Mouse (Mus musculus): ENCODE results near the gene Cenpb.
"Not testable (repeated sequence)": the region's sequence is repeated elsewhere in the genome, so short reads cannot be mapped to it uniquely, and the experiment has no call there.

Gene Cenpb

DNA sequence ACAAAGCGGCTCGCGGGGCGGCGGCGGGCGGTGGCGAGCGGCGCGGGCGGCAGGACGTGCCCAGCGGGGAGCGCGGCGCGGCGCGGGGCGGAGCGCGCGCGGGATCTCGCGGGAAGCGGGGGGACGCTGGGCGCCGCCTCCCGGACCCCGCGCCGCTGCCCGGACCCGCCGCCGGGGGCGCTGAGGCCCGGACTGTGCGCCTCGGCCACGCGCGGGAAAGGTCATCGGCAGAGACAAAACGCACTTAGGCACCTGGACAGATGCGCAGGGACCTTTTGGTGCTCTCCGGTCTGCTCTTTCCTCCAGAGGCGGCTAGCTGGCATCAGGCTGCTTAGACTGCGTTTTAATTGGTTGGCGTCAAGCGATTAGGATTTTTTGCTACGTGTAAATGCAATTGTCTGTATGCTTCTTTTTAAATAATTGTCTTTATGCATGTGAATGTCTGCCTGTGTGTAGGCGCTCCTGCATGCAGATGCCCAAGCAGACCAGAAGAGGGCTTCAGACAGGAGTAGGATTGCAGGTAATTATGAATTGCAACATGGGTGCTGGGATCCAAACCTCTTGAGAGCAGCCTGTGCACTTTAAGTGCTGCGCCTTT lies at the start of gene Cenpb:
Gene Cenpb, minus strand, starts transcription at position 78 of the 598 bp plus-strand sequence.
- peak; percentile 91 to 94 for DNase-seq

DNA sequence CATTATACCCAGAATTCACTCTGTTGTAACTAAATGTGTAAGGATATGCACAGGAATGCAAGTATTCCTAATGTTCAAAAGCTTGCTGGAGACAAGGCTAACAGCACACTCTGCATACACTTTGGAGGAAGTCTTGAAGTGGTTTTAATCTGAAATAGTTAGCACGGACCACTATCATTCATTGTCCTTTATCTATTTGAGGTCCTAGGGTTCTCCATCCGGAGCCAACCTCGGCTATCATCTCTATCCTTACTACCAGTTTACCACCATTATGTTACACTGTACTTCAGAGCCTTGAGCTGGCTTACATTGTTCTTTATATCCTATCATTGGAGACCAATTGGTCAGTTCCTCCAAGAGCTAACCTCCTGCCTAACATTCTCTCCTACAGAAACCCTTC lies 47.4 kb upstream of the Cenpb start:
- no peak for DNase-seq

DNA sequence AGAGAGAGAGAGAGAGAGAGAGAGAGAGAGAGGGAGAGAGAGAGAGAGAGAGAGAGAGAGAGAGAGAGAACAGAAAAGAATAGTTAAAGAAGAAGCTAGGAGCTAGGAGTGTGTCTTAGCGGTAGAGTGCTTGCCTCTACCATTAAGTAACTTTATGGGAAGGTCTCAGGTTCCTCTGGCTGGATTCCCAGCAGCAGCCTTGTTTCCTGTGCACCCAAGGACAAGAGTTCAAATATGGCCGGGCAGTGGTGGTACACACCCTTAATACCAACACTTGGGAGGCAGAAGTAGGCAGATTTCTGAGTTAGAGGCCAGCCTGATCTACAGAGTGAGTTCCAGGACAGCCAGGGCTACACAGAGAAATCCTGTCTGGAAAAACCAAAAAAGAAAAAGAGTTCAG lies 46.8 kb upstream of the Cenpb start:
- DNase-seq = not testable (repeated sequence)

DNA sequence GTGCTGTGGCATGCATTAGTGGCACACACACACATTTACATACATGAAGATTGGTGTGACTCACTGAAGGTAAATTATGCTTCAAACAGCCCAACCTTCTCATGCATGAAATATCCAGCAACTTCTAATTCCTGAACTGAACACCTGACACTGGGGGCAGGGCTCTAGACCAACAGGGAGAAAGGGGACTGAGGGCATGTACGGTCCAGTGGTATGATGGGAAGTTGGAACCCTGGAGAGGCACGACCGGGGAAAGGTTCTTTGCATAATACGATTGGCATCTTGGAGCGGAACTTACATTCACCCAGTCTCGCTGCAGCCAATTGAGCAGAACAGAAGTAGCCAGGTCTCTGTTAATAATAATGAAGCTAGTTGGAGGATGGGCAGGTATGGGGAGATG lies 45.3 kb upstream of the Cenpb start:
- no peak for DNase-seq

DNA sequence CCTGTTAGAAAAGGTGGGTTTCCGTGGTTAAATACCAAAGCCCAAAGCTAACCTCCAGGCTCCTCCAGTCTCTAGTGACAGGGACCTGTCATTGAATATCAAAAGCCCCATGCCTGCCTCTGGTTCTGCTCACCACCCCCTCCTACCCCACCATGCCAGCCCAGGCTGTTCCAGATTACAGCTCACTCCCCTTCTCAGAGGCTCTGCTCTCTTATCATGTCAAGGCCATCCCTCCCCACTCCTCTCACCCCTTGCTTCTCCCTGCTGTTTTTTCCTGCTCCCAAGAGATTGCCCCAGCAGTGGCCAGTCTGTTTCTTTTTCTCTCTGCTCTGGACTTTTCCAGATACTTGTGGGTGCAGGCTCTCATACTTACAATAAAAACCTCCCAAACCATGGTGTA lies 43.7 kb upstream of the Cenpb start:
- no peak for DNase-seq

DNA sequence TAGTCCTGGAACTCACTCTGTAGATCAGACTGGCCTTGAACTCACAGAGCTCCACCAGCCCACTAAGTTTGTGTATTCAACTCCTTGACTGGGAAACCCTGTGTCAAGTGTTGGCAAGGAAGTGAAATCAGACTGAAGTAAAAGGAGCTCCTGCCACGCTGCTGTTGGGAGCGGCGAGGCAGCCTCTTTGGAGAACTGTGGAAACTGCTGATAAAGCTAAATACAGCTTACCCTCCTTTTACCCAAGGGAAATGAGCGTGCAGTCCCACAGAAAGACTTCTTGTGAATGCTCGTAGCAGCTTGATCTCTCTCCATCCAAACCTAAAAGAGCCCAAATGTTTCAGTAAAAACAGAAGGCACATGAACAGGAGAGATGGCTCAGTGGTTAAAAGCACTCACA lies 42.7 kb upstream of the Cenpb start:
- no peak for DNase-seq

DNA sequence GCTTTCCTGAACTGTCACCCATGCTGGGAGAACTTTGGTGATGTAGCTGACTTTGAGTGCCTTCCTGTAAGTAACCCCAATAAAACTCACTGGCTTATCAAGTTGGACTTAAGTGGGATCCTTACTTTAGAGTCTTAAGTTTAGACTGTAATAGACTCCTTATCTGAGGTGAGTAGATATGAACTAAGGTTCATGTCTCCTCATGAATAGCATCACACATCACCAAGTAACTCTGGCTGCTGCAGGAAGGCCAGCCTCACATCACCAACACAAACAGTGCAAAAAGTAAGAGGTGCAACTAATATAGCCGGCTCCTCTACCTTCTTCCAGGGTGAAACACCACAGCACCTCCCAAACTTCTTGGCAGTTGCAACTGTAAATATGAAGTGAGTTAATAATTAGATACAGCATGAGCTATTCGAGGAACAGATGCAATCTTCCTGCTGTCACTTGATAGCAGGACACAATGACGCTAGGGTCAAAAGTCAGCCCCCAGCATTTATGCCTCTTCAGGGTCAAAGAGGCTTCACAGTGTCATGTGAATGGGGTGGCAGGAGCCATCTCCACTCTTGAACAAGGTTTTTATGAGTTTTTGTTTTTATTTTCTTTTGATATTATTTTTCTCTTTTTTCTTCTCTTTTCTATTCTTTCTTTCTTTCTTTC lies 42.1 kb upstream of the Cenpb start:
- DNase-seq = no peak

DNA sequence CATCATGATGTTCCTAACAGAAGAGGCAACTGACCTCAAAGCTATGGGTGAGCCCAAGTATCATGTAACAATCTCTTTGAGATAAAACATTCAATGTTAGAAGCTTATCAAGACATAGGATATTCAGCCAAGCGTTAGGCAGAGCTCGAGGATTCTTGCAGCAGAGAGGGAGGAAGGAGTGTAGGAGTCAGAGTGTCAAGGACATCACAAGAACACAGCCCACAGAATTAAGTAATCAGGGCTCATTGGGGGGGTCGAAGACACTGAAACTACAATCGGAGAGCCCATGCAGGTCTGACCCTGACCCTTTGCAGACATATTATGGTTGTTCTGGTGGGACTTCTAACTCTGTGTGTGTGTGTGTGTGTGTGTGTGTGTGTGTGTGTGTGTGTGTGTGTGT lies 40.2 kb upstream of the Cenpb start:
- no peak for DNase-seq

DNA sequence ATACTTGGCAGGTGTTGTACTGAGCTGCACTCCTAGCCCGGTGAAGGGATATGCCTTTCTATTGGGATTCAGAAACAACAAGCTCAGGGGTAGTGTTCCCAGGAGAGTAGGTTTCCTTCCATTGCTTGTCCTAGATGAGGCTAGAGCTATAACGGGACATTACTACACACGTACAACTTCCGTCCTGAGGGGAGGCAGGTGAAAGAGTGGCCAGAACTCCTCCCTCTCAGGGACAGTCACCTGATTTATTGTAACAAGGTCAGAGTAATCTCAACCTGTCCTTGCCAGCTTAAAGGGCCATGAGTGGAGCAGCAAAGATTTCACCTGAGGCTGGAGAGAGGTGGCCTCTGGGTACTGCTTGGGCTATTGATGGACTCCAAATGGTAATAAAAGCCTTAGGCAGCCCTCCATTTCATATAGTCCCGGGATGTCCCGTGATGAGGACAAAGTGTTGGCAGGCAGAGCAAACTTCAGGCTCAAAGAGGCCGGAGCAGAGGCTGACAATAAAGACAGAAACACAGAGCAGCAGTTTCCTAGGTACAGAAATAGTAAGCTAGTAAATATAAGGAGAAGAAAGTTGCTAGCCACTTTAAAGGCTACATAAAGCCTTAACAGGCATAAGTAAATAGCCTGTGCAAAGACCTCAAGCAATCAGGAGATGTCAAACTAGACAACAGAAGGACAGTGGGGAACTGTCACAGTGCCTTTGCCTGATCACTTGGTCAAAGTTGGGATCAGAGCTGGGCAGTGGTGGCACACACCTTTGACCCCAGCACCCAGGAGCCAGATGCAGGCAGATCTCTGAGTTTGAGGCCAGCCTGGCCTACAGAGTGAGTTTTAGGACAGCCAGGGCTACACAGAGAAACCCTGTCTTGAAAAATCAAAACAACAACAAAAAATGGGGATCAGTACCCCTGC lies 36.3 kb upstream of the Cenpb start:
- no peak for DNase-seq

DNA sequence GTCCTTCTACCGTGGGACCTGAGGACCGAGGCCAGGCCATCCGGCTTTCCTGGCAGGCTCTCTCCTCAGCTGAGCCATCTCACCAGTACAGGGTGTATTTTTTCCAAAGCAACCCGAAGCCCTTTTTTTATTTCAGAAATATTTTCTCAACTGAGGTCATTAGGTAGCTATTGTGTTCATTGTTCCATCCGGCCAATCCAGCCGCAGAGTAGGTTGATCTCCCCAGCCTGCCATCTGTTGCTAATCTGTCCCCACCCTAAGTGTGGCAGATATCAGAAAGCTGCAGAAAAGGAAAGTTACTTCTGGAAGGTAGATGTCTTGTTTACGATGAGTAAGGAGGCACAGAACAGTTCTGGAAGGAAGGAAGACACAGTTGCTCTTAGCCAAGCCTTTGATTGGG lies 33.9 kb upstream of the Cenpb start:
- no peak for DNase-seq

DNA sequence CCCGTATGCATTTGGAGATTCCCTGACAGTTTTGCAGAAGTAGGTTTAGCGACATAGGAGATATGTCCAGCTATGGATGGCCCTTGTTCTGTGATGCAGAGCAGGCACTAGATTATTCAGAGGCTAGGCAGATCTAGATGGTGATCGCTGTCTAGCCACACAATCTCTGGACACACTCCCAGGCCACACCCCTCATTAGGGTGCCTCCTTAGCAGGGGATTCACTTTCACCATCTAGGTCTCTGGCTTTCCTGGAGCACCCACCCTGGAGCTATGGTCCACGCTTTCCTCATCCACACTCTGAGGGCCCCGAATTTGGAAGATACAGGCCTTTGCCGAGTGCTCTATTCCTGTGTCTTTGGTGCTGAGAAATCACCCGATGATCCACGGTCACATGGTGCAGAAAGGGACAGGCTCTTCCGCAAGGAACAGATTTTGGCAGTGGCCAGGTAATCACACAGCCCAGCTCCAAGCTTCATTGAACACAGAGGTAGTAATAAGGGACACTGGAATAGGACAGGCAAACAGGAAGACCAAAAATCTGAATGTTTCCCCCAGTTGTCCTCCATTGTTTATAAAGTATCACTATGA lies 31.3 kb upstream of the Cenpb start:
- DNase-seq = peak; percentile 49 to 53

DNA sequence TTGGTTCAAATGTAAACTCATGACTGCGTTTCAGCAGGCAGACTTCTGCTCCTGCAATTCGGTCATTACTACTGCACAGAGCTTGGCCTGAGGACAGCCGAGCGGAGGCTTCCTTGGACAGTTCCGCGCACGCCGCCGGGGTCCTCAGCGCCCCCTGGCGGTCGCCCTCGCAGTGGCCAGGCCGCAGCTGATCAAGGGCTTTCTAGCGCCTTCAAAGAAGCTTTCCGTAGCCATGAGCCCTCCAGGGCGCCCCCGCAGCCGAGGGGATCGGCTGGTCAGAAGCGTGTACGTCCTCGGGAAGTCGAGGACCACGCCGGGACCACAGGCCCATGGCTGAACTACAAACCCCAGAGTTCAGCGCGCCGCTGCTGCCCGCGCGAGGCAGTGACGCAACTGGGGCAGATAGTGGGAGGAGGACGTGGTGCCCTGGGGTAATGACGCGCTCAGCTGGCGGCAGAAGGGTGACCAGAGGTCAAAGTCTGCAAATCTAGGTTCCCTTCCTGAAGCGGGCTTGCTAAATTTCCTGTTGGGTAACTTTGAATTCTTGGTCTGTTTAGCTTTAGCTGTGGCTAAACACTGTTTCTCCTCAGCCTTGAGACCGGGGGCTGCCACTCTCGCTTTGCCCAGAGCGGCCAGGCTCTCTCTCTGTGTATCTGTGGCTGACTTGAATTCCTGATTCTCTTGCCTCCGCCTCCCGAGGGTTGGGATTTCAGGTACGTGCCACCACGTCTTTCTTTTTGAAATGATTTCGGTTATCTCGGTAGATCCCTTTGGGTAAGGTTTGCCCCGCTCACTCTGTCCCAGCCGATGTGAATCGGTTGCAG lies 30.3 kb upstream of the Cenpb start:
- peak; percentile 95 to 98 for DNase-seq

DNA sequence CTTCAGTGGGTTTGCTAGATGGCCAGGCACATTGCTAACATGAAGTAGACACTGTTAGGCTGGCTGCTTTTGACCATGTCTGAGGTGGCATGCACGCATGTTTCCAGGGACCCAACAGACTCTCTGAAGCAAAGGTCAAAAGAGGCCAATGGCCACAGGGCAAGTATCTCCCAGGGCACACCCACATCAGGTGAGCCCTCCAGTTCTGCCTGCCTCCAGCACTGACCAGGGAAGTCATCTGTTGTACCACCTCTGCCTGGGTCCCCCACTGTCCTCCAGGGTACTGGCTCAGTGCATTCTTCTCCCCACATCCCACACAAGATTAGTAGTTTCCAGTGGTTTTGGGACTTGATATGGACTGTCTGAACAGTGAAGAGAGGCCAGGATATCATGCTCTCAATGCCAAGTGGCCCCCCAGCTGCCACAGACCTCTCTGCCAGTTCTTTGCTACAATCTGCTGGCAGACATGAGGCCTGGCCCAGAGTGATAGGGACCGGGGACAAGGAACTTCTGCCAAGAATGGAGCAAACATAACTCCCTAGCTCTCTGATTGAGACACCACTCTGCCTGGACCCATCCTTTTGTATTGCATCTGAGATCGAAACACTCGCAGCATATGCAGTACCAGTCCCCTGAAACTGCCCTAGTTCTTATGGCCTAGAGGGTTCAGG lies 29.4 kb upstream of the Cenpb start:
- peak in 1 of 2 experiments; percentile 34 for DNase-seq

DNA sequence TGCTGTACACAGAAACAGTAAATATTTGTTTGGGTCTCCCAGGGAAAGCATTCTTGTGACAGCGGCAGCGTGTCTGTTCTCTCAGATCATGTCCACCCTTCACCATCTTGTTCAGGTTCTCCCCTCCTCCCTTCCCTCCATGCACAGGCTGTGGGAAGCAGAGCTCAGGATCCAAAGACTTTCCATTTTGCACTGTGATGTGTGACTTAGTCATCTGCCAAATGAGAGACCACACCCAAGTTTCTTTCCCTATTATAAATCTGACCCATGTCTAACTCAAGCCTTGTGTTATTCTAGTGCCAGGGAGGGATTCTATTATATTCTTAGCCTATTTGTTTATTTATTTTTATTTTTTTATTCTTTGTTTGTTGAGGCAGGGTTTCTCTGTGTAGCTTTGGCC lies 28.5 kb upstream of the Cenpb start:
- no peak for DNase-seq

DNA sequence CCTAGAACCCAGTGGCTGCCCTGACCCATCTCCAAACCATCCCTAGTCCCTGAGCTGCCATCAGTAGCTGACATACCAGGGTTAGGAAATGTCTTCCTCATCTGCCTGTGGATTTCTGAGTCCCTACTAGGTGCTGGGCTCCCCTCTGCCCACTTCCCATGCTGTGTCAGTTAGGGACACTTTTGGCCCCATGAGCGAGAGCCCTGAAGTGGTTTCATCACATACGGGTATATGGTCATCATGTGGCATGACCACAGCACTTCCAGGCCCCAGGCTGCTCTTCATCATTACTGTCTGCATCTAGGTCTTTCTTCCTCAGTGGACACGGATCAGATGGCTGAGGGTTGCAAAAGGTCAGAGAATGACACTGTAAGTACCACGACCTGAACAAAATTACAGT lies 26.9 kb upstream of the Cenpb start, which contains the start of gene Ap5s1:
Gene Ap5s1, plus strand, starts transcription at position 301 of the 400 bp plus-strand sequence.
- no peak for DNase-seq

DNA sequence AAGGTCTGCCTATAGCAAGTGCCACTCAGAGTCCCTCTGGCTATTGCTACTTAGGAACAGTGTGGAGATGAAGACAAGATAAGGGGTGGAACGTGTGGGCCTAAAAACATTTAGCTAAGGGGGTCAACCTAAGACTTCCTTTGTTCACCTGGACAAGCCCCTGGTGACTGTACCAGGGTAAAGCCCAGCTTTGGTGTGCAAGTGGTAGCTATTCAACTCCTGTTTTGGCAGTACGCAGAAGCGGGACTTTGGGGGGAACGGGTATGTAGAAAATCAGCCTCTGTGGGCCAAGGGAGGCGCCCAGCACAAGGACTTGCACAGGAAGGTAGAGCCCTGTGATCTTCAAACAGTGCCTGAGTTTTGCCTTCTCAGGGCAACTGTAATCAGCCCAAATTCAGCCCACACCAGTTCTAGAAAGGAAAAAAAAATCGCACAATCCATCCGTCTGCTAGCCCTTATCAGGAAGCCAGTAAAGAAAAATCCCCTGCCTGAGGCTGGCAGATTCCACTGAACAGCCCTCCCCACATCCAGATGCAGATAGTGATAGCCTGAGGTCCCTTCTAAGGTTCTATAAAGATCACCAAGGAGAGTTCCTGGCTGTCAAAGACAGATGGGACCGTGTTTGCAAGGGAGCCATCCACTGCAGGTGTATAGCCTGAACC lies 25.8 kb upstream of the Cenpb start:
- DNase-seq = no peak

DNA sequence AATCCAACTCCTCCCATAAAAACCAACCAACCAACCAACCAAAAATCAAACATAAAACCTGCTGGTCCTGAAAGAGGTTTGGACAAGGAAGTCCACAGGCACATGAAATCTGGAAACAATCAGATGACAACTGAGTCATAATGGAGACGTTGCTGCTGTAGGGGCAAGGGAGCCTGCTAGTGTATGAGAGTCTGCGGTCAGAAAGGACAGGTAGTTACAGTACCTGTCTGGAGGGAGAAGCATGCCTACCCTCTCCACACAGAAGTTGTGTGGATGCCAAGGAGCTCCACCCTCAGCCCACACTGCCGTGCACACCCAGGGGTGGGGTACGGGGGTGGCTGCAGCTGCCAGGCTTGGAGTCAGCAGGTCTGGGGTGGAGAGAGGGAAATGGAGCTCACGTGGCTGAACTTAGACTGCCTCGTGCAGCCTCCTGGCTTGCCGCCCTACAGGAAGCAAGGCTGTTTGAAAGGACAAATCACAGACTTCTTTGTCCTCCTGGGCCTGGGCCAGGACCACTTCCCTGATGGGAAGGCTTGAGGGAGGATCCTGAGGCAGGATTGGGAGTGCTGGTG lies 24.6 kb upstream of the Cenpb start:
- peak; percentile 48 to 83 for DNase-seq

DNA sequence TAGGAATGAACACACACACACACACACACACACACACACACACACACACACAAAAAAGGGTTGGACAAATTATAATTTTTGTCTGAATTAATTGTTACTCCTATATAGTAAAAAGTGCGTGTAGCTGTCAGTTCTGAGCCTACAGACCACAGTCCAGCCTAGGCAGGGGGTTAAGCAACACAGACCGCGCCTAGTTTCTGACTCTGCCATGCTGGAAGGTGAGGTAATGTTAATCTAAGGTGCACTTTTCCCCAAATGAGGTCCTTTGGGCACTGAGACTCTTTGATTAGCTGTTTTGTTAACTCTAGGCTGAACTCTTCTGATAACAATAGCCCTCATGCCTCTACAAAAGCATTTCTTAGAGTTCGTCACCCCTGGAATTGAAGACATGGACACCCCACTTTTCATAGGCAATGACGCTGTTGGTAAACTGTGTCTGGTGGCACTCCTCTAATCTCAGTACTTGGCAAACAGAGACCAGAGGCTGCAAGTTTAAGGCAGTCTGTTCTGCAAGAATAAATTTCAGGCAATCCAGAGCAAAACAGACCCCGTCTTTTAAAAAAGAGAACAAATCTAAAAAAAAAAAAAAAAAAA lies 24.0 kb upstream of the Cenpb start:
- DNase-seq = no peak

DNA sequence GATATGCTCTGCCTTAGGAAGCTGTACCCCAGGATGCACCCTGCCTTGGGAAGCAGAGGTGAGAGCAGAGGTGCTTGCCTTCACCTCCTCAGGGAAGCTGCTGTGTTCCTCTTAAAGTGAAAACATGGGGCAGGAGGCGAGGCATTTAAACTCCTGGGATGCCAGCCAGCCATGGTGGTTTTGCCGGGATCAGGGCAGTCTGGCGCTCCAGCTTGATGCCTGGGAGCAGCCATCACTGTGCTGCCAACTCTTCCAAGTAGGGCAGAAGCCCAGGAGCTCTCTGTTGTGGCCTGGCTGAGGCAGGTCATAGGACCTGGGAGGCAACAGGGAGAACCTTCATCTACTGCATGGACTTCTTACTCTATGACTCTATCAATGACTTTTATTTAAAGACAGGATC lies 21.4 kb upstream of the Cenpb start:
- DNase-seq = peak in 1 of 2 experiments; percentile 47

DNA sequence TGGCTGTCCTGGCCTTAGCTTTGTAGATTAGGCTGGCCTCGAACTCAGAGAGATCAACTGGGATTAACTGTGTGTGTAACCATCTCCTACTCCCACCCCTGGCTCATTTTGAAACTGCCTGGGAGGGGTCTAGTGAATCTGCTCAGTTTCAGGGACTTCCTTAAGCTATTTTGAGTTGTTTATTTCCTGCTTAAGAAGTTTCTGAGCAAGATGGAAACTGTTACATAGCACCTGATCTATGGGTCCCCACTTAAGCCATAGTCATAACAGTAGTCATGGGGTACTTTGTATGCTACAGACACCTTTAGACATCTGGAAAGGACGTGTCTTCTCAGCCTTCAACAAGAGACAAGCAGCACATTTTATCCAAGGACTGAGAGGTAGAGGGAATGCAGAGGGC lies 20.8 kb upstream of the Cenpb start:
- DNase-seq = no peak

Data from cerebellum, postnatal 14 days (tissue).